Mouse (Mus musculus): ENCODE measurements at regions not wholly inside any gene's neighbourhood (a gene's known extent, or its start where the extent isn't known, plus 50 kb on each side); places are given as distances from the start of the nearest gene placed in this dataset.

DNA sequence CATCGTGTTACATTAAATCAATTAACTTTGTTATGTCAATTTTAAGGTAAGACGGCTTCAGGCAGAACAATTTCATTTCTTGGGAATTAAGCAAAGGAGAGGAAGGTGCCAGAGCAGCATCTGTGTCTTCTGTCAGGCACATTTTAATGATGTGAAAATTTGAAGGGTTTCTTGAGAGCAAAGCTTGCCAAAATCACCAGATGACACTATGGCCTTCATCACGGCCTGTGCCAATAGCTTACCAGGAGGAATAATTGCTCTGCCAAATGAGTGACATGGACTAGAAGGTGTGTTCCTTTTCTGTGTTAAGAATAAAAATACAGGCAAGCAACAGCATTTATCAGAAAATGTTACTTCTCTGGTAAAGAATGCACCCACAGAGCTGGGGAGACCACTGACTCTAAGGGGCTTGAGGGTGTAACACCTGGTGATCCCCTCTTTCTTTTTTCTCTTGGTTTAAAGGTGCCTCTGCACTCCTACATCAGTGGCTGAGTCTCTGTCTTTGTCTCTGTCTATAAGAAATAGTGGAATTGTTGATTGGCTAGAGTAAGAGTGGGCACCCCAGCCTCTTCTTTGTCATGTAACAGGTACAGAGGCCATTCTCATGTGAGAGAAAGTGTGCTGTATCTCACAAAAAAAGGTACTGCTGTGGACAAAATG is 856.2 kb upstream of the Chrm3 start:
- no peaks in the 10 kb centered on the region for H3K27me3 ChIP-seq (ENCODE audit: insufficient read depth, low read length)
- TF ChIP-seq CTCF (IDR thresholded peaks at IDR 0.05; ENCODE audit: low read depth): no peak
- H3K4me1 ChIP-seq (replicated peaks; ENCODE audit: insufficient read depth, low read length): no peaks in the 10 kb centered on the region
- WGBS: 89% methylated on average over 3 of the region's 3 CpGs
- no peak for ATAC-seq (replicated peaks; ENCODE audit: low FRiP score, low read depth)
- no peak overlapping the region for H3K4me3 ChIP-seq (replicated peaks; ENCODE audit: low read depth, low read length)
- DNase-seq (ENCODE audit: low spot score): no peak
- H3K9me3 ChIP-seq (replicated peaks; ENCODE audit: low read length): no peaks in the 10 kb centered on the region
- no peaks in the 10 kb centered on the region for H3K36me3 ChIP-seq (ENCODE audit: insufficient read depth, low read length)
- H3K27ac ChIP-seq: no peak overlapping the region
- no peak overlapping the region for H3K4me2 ChIP-seq (ENCODE audit: low read length)
- H3K9ac ChIP-seq (ENCODE audit: low read depth, low read length): no peak overlapping the region

DNA sequence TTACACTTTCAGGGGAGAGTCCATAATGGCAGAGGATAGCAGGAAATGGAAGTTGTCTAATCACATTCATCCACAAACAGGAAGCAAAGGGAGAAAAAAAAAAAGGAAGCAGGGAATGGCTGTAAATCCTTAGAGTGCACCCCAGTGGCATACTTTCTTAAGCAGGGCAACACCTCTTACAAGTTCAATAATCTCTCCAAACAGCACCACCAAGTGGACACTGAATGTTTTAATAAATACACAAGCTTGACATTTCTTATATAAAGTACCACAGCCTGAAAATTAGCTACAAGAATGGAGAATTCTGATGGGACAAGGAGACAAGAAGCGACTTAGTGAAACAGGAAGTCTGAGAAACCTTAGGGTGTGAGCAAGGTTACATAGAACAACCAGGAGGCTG is 849.5 kb upstream of the Chrm3 start:
- 95% methylated on average over 1 of the region's 1 CpGs for WGBS
- TF ChIP-seq CTCF (IDR thresholded peaks at IDR 0.05; ENCODE audit: low read depth): peak; percentile 35; the same call in 1 of the 2 replicates
- Histone ChIP-seq H3K4me1 (replicated peaks; ENCODE audit: insufficient read depth, low read length) (no peaks in the 10 kb centered on the region), H3K9ac (ENCODE audit: low read depth, low read length) (no peak overlapping the region), H3K27me3 (ENCODE audit: insufficient read depth, low read length) (no peaks in the 10 kb centered on the region), H3K36me3 (ENCODE audit: insufficient read depth, low read length) (no peaks in the 10 kb centered on the region), H3K4me2 (ENCODE audit: low read length) (no peak overlapping the region), H3K27ac (no peak overlapping the region), H3K9me3 (replicated peaks; ENCODE audit: low read length) (no peaks in the 10 kb centered on the region), H3K4me3 (replicated peaks; ENCODE audit: low read depth, low read length) (no peak overlapping the region)
- DNase-seq (ENCODE audit: low spot score): no peak
- no peak for ATAC-seq (replicated peaks; ENCODE audit: low FRiP score, low read depth)

DNA sequence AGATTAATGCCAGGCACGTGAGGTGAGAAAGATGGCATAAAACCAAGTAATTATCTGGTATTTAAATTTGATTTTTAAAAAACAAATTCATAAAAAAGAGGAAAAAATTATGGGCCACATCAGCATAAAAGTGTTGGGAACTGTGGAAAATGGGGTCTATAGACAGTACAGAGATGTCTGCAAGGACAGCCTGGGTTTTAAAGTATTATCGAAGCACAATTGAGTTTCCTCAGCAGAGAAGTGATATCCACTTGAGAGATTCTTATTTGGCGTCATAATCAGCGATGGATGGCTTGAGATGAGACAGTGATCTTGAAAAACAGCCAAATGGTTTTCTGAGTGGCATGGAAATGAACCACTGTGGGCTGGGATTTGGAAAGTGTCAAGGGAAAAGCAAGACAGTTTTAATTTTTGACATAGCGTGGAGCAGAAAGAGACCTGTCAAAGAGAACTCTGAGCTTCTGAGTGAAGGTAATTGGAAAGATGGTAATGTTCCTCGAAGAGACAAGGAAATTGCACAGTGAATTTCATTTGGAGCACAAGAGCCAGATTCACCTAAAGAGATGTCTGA is 844.7 kb upstream of the Chrm3 start:
- no peak overlapping the region for H3K9ac ChIP-seq (ENCODE audit: low read depth, low read length)
- no peaks in the 10 kb centered on the region for H3K4me1 ChIP-seq (replicated peaks; ENCODE audit: insufficient read depth, low read length)
- no peak overlapping the region for H3K4me3 ChIP-seq (replicated peaks; ENCODE audit: low read depth, low read length)
- no peak overlapping the region for H3K4me2 ChIP-seq (ENCODE audit: low read length)
- H3K27me3 ChIP-seq (ENCODE audit: insufficient read depth, low read length): no peaks in the 10 kb centered on the region
- H3K9me3 ChIP-seq (replicated peaks; ENCODE audit: low read length): no peaks in the 10 kb centered on the region
- no peaks in the 10 kb centered on the region for H3K36me3 ChIP-seq (ENCODE audit: insufficient read depth, low read length)
- DNase-seq (ENCODE audit: low spot score) (no peak), ATAC-seq (replicated peaks; ENCODE audit: low FRiP score, low read depth) (no peak)
- no peak for TF ChIP-seq CTCF (IDR thresholded peaks at IDR 0.05; ENCODE audit: low read depth)
- H3K27ac ChIP-seq: no peak overlapping the region
- WGBS: 90% methylated on average over 6 of the region's 6 CpGs

DNA sequence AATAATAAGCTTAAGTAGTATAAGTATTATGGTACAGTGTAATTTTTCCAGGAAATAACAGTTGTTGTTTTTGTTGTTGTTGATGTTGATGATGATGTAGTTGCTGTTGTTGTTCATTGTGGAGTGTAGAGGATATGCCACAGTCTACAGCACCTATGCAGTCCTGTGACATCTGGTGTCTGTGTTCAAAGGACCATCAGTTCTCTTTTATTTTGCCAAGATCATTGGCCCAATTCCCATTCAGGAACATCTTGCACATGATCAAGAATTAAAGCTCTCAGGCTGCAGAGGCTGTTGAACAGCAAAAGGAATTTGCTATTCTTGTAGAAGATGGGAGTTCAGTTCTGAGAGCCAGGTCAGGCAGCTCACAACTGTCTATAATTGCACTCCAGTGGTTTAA is 841.3 kb upstream of the Chrm3 start:
- Histone ChIP-seq H3K4me3 (replicated peaks; ENCODE audit: low read depth, low read length) (no peak overlapping the region), H3K36me3 (ENCODE audit: insufficient read depth, low read length) (no peaks in the 10 kb centered on the region), H3K4me2 (ENCODE audit: low read length) (no peak overlapping the region), H3K4me1 (replicated peaks; ENCODE audit: insufficient read depth, low read length) (no peaks in the 10 kb centered on the region), H3K27ac (no peak overlapping the region), H3K9me3 (replicated peaks; ENCODE audit: low read length) (no peaks in the 10 kb centered on the region), H3K9ac (ENCODE audit: low read depth, low read length) (no peak overlapping the region), H3K27me3 (ENCODE audit: insufficient read depth, low read length) (no peaks in the 10 kb centered on the region)
- DNase-seq (ENCODE audit: low spot score) (no peak), ATAC-seq (replicated peaks; ENCODE audit: low FRiP score, low read depth) (no peak)
- no peak for TF ChIP-seq CTCF (IDR thresholded peaks at IDR 0.05; ENCODE audit: low read depth)

GRCm38 (mm10) chr13:11192471-11192870 is 831.8 kb upstream of the Chrm3 start:
- no peak for TF ChIP-seq CTCF (IDR thresholded peaks at IDR 0.05; ENCODE audit: low read depth)
- ATAC-seq (replicated peaks; ENCODE audit: low FRiP score, low read depth): no peak

GRCm38 (mm10) chr13:11181191-11181590 is 820.5 kb upstream of the Chrm3 start:
- H3K4me2 ChIP-seq (ENCODE audit: low read length): no peak overlapping the region
- H3K27me3 ChIP-seq (ENCODE audit: insufficient read depth, low read length): no peaks in the 10 kb centered on the region
- no peaks in the 10 kb centered on the region for H3K36me3 ChIP-seq (ENCODE audit: insufficient read depth, low read length)
- H3K9me3 ChIP-seq (replicated peaks; ENCODE audit: low read length): no peaks in the 10 kb centered on the region
- no peak for TF ChIP-seq CTCF (IDR thresholded peaks at IDR 0.05; ENCODE audit: low read depth)
- no peak overlapping the region for H3K4me3 ChIP-seq (replicated peaks; ENCODE audit: low read depth, low read length)
- ATAC-seq (replicated peaks; ENCODE audit: low FRiP score, low read depth) (no peak), DNase-seq (ENCODE audit: low spot score) (no peak)
- no peak overlapping the region for H3K27ac ChIP-seq
- no peaks in the 10 kb centered on the region for H3K4me1 ChIP-seq (replicated peaks; ENCODE audit: insufficient read depth, low read length)
- no peak overlapping the region for H3K9ac ChIP-seq (ENCODE audit: low read depth, low read length)

More at GRCm38 (mm10) chr13:11192471-11192870, 831.8 kb upstream of the Chrm3 start:
- Histone ChIP-seq H3K36me3 (ENCODE audit: insufficient read depth, low read length) (no peaks in the 10 kb centered on the region), H3K27ac (no peak overlapping the region), H3K4me2 (ENCODE audit: low read length) (no peak overlapping the region), H3K4me3 (replicated peaks; ENCODE audit: low read depth, low read length) (no peak overlapping the region), H3K9me3 (replicated peaks; ENCODE audit: low read length) (no peaks in the 10 kb centered on the region), H3K9ac (ENCODE audit: low read depth, low read length) (no peak overlapping the region), H3K4me1 (replicated peaks; ENCODE audit: insufficient read depth, low read length) (no peaks in the 10 kb centered on the region), H3K27me3 (ENCODE audit: insufficient read depth, low read length) (no peaks in the 10 kb centered on the region)
- WGBS: 28% methylated on average over 8 of the region's 8 CpGs
- peak; percentile 55 for DNase-seq (ENCODE audit: low spot score)

DNA sequence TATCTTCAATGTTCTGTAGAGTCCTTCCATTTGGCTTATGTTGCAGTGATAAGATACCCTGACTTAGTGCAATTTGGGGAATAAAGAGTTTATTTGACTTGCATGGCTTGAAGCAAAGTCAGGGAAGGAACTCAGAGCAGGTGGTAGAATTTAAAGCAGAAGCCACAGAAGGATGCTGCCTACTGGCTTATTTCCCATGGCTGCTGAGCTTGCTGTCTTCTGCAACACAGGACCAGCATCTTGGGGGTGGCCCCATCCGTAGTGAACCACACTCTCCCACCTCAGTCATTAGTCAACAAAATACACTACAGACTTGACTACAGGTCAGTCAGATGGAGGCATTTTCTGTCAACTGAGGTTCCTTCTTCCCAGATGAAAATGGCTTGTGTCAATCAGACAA is 819.7 kb upstream of the Chrm3 start:
- Histone ChIP-seq H3K4me3 (replicated peaks; ENCODE audit: low read depth, low read length) (no peak overlapping the region), H3K4me1 (replicated peaks; ENCODE audit: insufficient read depth, low read length) (no peaks in the 10 kb centered on the region), H3K27ac (no peak overlapping the region), H3K27me3 (ENCODE audit: insufficient read depth, low read length) (no peaks in the 10 kb centered on the region), H3K4me2 (ENCODE audit: low read length) (no peak overlapping the region), H3K9me3 (replicated peaks; ENCODE audit: low read length) (no peaks in the 10 kb centered on the region), H3K9ac (ENCODE audit: low read depth, low read length) (no peak overlapping the region), H3K36me3 (ENCODE audit: insufficient read depth, low read length) (no peaks in the 10 kb centered on the region)
- no peak for DNase-seq (ENCODE audit: low spot score)
- ATAC-seq (replicated peaks; ENCODE audit: low FRiP score, low read depth): no peak
- TF ChIP-seq CTCF (IDR thresholded peaks at IDR 0.05; ENCODE audit: low read depth): no peak
- WGBS: 85% methylated on average over 1 of the region's 1 CpGs
